Mouse (Mus musculus) liver, adult 10 weeks (tissue): ENCODE measurements around the gene Tmem45b. TPM values are rescaled to one million over a fixed set of nuclear protein-coding genes. Genes with fewer than 3 reads are reported as not detected.

Experiments
- polyA plus RNA-seq: library from polyadenylated mRNA; stranded (reverse); fragments of 350-450 nt; fragmentation: Illumina TruSeq; extraction: RNeasy Lipid Tissue Mini Kit (QIAGEN cat#74804); gene quantifications from one replicate; pipeline ENCODE4 v1.2.3, GENCODE M21; 2014; ENCODE audit warnings: low read depth, low replicate concordance

Gene Tmem45b
- polyA plus RNA-seq = 0.53 TPM

GRCm38 (mm10) chr9:31463692-31464474 is at the start of gene Tmem45b:
Gene Tmem45b (minus strand): TSS chr9:31464462.

GRCm38 (mm10) chr9:31385947-31386354 is 78.3 kb downstream of the Tmem45b start, which contains the start of gene Nfrkb:
Gene Nfrkb (plus strand): TSS chr9:31386192.

Other genes with a start within 250 kb of the Tmem45b start
- gene Prdm10, start 183.9 kb downstream of the Tmem45b start, polyA plus RNA-seq = 5.6 TPM
- 1.7 TPM for gene Nfrkb, start 78.3 kb downstream of the Tmem45b start, polyA plus RNA-seq